Mouse (Mus musculus) hindbrain, embryonic 15.5 days (tissue): ENCODE measurements around the gene Camta1. TPM values are rescaled to one million over a fixed set of nuclear protein-coding genes. Genes with fewer than 3 reads are reported as not detected.
A peak's percentile ranks its signal among the peaks of the same experiment; 100 is the strongest.

Source experiments
- ATAC-seq: fragments of 200-750 bp; cut with Nextera tagmentation; 2 replicates; pipeline ENCODE4 v1.8.0; 2017; ENCODE audit warnings: low read depth, moderate number of reproducible peaks, moderate TSS enrichment; ENCODE audit not compliant: low FRiP score
- H3K27ac ChIP-seq: fragments of 300-500 bp; sonication (generic); replicated peaks from 2 replicates; pipeline ENCODE4 v1.5.1; 2015; ENCODE audit warnings: mild to moderate bottlenecking, inconsistent platforms
- H3K27me3 ChIP-seq: fragments of 300-500 bp; sonication (generic); 2 replicates; pipeline ENCODE4 v1.6.1; 2015; ENCODE audit warnings: control low read depth, inconsistent platforms
- H3K36me3 ChIP-seq: fragments of 300-500 bp; sonication (generic); 2 replicates; pipeline ENCODE4 v1.6.1; 2015; ENCODE audit warnings: control low read depth, inconsistent platforms
- H3K4me1 ChIP-seq: fragments of 300-500 bp; sonication (generic); replicated peaks from 2 replicates; pipeline ENCODE4 v1.6.1; 2015; ENCODE audit warnings: control low read depth, inconsistent platforms
- H3K4me2 ChIP-seq: fragments of 300-500 bp; sonication (generic); 2 replicates; pipeline ENCODE4 v1.6.1; 2015; ENCODE audit warnings: moderate library complexity, mild to moderate bottlenecking, inconsistent platforms
- H3K4me3 ChIP-seq: fragments of 300-500 bp; sonication (generic); 2 replicates; pipeline ENCODE4 v1.5.1; 2015; ENCODE audit warnings: mild to moderate bottlenecking, inconsistent platforms
- H3K9ac ChIP-seq: fragments of 300-500 bp; sonication (generic); 2 replicates; pipeline ENCODE4 v1.6.1; 2015; ENCODE audit warnings: inconsistent platforms
- H3K9me3 ChIP-seq: fragments of 300-500 bp; sonication (generic); 2 replicates; pipeline ENCODE4 v1.6.1; 2016; ENCODE audit warnings: control low read depth, inconsistent platforms
- WGBS: fragments of 180-500 bp; shearing (Covaris S2); methylation state at CpG from one replicate; pipeline ENCODE4 v1.1.7; 2015; 5-methylcytosine and 5-hydroxymethylcytosine counted together
- polyA plus RNA-seq: library from polyadenylated mRNA; unstranded; fragments of >200 nt; fragmentation: Nextera tagmentation; extraction: Ambion mirVana; gene quantifications from 2 replicates; pipeline ENCODE4 v1.2.1, GENCODE M21; 2015

The Camta1 gene
- polyA plus RNA-seq, 1 experiment from 2014 or later, result 150 TPM

DNA sequence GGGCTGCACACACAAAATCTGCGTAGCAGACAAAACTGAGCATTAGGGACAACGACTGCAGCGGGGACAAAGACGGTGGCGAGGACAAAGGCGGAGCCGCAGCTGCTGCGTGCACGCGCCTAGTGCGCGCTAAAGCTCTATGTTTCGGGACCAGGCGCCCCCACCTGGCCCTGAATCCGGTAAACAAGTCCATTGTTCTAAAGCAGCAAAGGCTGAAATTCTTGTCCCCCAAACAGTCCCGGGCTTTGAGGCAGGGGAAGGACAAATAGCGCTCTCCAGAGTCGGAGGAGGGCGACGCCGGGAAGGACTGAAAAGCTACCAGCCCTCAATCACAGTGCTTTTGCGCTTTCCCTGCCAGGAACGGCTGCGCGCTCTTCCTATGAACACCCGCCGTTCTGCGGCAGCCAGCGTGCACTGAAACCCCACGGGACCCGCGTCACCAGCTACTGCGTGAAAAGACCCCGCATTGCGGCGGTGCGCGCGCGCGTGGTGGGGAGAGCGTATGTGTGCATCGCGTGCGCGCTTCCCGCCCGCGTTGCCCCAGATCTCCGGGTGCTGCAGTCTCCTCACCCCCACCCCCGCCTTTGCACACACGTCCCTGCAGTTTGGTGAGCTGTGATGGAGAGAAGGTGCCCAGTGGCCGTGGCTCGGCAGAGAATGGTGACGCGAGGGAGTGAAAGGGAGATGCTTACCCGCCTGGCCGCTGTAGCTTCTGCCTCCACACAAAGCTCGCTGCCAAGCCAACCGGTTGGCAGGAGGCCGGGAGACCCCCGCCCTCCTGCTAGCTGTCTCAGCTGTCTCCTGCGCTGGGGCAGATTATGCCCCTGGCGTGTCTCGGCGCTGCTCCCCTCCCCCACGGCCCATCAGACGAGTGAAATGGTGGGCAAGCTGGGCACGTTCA is 732.8 kb downstream of the Camta1 start:
- no peaks in the 10 kb centered on the region for H3K9me3 ChIP-seq
- H3K36me3 ChIP-seq, result no peaks in the 10 kb centered on the region
- peak overlapping the region; percentile 99 for H3K27ac ChIP-seq
- peak overlapping the region; percentile 45 for H3K4me3 ChIP-seq
- H3K4me1 ChIP-seq, result peaks cover 51% of the 10 kb centered on the region
- H3K27me3 ChIP-seq, result no peaks in the 10 kb centered on the region
- WGBS, result under 1% methylated on average over 68 of the region's 69 CpGs
- peak; percentile 83 for ATAC-seq
- H3K4me2 ChIP-seq, result peak overlapping the region; percentile 69
- H3K9ac ChIP-seq, result peak overlapping the region; percentile 74

DNA sequence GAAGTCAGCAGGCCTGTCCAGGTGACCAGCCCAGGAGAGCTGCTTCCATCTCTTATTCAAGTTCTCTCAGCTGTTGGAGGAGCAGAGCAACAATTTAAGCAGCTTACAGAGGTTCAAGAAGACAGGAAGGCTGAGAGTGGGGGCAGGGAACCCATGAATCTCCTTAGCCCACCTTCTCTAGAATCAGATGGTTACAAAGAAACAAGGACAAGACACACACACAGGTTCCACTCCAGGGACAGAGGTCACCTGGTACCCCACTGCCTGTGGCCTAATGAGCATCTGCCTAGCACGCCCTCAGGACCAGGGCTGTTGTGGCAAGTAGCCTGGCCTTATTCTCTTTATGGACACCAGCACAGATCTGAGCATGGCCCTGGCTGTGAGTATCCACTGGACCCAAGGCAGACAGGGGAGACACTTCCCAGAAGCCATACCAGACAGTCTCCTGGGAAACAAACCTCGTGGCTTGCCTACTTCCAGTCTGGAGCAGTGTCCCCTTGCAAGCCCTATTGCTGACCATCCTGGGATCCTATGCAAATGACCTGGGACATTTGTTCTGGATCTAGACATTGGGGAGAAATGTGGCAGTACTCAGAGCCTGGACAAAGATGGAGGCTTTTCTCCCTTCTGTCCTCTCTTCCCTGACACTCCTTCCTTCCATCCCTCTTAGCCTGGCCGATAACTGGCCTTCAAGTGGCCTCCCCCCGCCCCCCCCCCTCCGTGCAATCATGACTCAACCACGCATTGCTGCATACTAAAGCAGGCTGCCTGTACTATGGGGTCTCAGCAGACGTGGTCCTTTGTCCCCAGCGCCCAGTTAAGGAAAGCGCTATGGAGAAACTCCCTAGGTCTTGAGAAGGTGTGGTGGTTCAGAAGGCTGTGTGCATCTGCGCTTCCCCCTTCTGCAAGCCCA is 733.8 kb downstream of the Camta1 start:
- peak overlapping the region; percentile 99 for H3K27ac ChIP-seq
- peak; percentile 56 for ATAC-seq
- H3K36me3 ChIP-seq, result no peaks in the 10 kb centered on the region
- 3% methylated on average over 9 of the region's 10 CpGs for WGBS
- H3K9ac ChIP-seq, result peak overlapping the region; percentile 74
- peak overlapping the region; percentile 45 for H3K4me3 ChIP-seq
- H3K4me2 ChIP-seq, result peak overlapping the region; percentile 69
- H3K4me1 ChIP-seq, result peaks cover 51% of the 10 kb centered on the region
- no peaks in the 10 kb centered on the region for H3K9me3 ChIP-seq
- H3K27me3 ChIP-seq, result no peaks in the 10 kb centered on the region

DNA sequence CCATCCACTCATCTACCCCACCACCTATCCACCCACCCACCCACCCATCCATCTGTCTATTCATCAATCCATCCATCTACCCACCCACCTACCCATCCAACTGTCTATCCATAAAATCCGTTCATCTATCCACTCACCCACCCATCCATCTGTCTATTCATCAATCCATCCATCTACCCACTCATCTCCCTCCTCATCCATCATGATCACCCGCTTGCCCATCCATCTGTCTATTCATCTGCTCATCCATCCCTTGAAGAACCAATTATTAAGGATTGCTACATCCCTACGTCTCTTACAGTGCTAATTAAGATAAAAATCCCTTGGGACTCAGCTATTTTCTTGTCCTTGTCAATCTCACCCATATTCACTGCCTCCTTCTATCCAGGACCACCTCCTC is 742.8 kb downstream of the Camta1 start:
- no peak overlapping the region for H3K4me3 ChIP-seq
- no peak for ATAC-seq
- H3K27me3 ChIP-seq, result no peaks in the 10 kb centered on the region
- no peak overlapping the region for H3K4me2 ChIP-seq
- 80% methylated on average over 3 of the region's 3 CpGs for WGBS
- no peak overlapping the region for H3K9ac ChIP-seq
- H3K9me3 ChIP-seq, result no peaks in the 10 kb centered on the region
- no peaks in the 10 kb centered on the region for H3K36me3 ChIP-seq
- no peaks in the 10 kb centered on the region for H3K4me1 ChIP-seq
- no peak overlapping the region for H3K27ac ChIP-seq

DNA sequence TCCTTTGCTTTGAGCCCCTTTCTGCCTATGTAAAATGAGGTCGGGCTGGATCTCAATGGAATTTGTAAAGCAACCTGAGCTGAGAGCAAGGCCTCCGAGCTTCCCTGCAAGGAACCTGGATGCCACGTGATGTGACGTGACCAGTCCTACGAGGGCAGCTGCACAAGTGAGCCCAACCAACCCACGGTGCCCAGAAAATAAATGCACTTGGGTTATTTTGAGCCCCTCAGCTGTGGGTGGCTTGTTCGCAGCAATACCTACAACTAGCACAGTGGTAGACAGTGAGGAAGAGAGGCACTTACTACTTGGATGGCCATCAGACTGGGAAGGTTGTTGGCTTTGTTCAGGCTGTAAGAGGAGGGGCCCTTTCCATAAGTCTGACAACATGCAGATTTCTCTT is 747.1 kb downstream of the Camta1 start:
- 91% methylated on average over 7 of the region's 7 CpGs for WGBS
- Histone ChIP-seq H3K27ac (no peak overlapping the region), H3K9ac (no peak overlapping the region), H3K36me3 (no peaks in the 10 kb centered on the region), H3K27me3 (no peaks in the 10 kb centered on the region), H3K4me2 (no peak overlapping the region), H3K4me3 (no peak overlapping the region), H3K9me3 (no peaks in the 10 kb centered on the region), H3K4me1 (peaks cover under 1% of the 10 kb centered on the region; the same call in 1 of the 2 replicates)
- ATAC-seq, result no peak

DNA sequence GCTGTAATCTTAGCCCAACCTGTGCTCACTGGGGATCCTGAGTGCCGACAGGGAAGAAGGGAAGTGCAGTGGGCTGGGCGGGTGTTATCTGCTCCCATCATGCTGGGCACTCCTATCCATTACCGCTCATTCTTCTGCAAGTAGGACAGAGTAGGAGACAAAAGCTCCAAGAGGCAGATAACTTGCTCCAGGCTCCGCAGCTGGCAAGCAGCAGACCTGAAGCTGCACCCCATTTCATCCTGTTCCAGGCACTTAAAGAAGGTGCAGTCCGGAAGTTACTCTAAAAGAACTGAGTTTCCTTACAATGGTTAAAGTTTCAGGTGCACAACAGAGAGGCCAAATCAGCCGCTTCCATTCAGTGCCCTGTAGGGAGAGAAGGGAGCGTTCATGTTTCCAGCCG is 750.5 kb downstream of the Camta1 start:
- Histone ChIP-seq H3K36me3 (no peaks in the 10 kb centered on the region), H3K27me3 (no peaks in the 10 kb centered on the region), H3K27ac (no peak overlapping the region), H3K4me1 (peaks cover 15% of the 10 kb centered on the region), H3K9me3 (no peaks in the 10 kb centered on the region), H3K4me3 (no peak overlapping the region), H3K4me2 (no peak overlapping the region), H3K9ac (no peak overlapping the region)
- ATAC-seq, result no peak
- 72% methylated on average over 8 of the region's 8 CpGs for WGBS

DNA sequence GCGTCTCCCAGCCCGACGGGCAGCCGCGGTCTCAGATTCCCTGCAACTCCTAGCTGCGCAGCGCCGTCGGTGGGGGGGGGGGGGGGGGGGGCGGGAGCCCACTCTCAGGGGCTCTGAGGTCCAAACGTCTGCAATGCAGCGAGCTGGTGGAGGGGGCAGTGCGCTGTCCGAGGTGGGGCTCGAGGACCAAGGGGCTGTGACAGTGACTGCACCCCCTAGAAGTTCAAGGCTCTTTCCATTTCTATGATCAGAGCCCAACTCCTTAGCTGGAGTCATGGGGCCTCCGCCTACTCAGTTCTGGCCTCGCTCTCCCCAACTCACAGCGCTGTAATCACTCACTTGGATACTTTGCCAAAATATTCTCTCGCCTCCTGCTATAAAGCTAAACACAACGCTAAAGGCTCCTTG is 752.8 kb downstream of the Camta1 start:
- Histone ChIP-seq H3K4me3 (peak overlapping the region; percentile 97), H3K9me3 (no peaks in the 10 kb centered on the region), H3K9ac (peak overlapping the region; percentile 94), H3K4me2 (peak overlapping the region; percentile 64), H3K27ac (peak overlapping the region; percentile 98), H3K27me3 (no peaks in the 10 kb centered on the region), H3K36me3 (no peaks in the 10 kb centered on the region), H3K4me1 (peaks cover 38% of the 10 kb centered on the region)
- WGBS, result 2% methylated on average over 14 of the region's 20 CpGs
- no peak; the same call in 1 of the 2 replicates for ATAC-seq

DNA sequence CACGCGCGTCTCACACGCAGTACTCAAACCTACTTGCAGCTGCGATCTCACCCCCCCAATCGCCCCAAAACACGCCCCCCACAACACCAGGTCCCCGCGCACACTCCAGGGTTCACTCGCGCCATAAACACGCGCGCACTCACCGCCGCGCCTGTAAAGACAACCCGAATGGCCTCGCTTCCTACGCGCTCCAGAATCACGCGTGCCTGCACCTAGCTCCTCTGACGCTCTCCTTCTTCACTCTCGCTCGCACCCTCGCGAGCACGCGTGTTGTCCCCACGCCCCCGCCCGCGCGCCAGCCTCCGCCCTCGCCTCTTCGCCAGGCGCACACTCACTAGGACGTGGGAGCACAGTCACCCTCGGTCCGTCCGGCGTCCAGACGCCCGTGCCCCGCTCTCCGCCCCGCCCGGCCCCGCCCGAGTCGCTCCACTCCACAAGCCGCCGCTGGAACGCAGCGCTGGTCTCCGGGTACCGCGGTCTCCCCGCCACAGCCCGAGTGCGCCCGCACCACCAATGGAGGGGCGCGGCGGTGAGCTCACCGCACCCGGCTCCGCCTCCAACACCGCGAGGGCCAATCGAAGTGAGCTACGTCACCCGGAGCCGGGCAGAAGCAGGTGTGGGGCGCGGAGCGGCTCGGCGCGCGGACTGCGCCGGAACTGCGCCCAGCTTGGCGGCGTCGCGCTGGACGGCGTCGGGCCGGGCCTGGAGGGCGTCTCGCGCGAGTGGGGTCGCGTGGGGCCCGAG is 753.5 kb downstream of the Camta1 start:
- Histone ChIP-seq H3K4me3 (peak overlapping the region; percentile 97), H3K4me2 (peak overlapping the region; percentile 64), H3K36me3 (no peaks in the 10 kb centered on the region), H3K9me3 (no peaks in the 10 kb centered on the region), H3K27me3 (no peaks in the 10 kb centered on the region), H3K4me1 (peaks cover 43% of the 10 kb centered on the region), H3K27ac (peak overlapping the region; percentile 98), H3K9ac (peak overlapping the region; percentile 94)
- WGBS, result under 1% methylated on average over 100 of the region's 101 CpGs
- peak; percentile 98 for ATAC-seq

DNA sequence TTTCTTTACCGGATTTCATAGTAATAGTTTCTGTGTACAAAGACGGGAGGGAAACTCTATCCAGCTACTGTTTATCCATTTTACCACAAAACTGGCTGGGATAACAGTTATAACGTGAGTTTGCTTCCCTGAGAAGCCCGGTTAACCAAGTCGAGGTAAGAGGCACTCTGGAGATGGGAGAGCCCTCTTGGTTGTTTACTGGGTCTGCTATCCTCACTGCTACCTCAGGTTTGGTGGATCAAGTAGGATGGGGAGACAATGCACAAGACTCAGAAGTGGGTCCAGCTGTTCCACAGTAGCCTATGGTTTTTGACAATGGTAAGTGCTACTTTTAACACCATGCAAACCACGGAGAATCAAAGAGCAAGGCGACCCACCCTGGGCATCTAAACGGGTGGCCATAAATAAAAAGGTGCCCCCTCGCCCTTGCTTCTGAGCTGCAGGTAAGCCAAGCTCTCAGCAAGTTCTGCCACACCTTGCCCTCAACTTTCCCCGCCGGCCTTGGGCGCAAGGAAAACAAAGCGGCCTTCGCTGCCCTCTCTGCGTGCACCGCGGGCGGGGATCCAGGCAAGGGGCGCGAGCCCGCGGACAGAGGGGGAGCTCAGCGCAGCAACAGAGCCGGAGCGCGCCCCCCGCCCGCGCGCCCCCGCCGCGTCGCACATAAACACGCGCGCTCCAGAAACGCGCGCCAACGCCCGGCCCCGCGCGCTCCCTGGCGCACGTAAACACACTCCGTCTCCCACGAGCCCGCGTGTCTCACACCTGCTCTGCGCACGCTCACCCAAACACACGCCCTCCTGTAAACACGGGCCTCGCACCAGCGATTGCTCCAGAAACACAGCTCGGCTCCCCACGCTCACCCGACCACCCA is 754.3 kb downstream of the Camta1 start:
- Histone ChIP-seq H3K36me3 (no peaks in the 10 kb centered on the region), H3K4me1 (peaks cover 52% of the 10 kb centered on the region), H3K9ac (peak overlapping the region; percentile 94), H3K4me2 (peak overlapping the region; percentile 64), H3K4me3 (peak overlapping the region; percentile 97), H3K27ac (peak overlapping the region; percentile 98), H3K27me3 (no peaks in the 10 kb centered on the region), H3K9me3 (no peaks in the 10 kb centered on the region)
- 2% methylated on average over 60 of the region's 60 CpGs for WGBS
- peak; percentile 42 for ATAC-seq

DNA sequence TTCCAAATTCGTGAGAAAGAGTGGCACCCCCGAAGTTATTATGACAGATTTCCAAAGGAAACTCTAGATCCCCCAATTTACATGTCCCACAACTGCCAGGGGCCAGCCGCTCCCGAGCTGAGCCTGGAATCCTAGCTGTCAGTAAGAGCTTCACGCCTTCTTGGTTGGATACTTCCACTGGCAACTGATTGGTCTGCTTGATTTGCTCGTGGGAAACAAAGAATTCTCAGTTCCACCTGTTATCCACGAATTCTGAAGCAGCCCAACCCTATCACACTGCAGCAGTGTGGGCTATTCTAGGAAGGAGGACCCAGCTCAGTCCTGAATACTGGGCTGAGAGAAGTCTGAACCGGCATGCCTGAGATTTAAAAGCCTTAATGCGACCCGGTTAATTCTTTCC is 755.2 kb downstream of the Camta1 start:
- no peak for ATAC-seq
- peak overlapping the region; percentile 64 for H3K4me2 ChIP-seq
- WGBS, result 22% methylated on average over 10 of the region's 10 CpGs
- peak overlapping the region; percentile 98 for H3K27ac ChIP-seq
- H3K4me1 ChIP-seq, result peaks cover 61% of the 10 kb centered on the region
- H3K27me3 ChIP-seq, result no peaks in the 10 kb centered on the region
- H3K9ac ChIP-seq, result peak overlapping the region; percentile 94
- H3K9me3 ChIP-seq, result no peaks in the 10 kb centered on the region
- no peaks in the 10 kb centered on the region for H3K36me3 ChIP-seq
- peak overlapping the region; percentile 97 for H3K4me3 ChIP-seq

DNA sequence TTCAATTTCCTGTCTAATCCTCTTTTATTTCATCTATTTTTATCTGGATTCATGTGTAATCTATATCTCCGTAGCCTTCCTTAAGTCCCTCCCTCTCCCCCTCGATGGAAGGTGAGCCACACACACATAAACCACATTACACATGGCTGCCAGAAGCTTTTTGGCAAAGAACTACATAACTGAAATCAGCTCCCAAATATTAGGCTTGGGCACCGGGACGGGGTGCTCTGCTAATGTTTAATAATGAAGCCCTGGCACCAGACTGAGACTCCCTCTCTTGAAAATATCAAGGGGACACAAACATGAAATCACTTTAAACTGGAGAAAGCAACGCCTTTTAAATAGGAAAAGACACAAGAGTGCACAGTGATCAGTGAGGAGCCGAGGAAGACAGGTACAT is 755.8 kb downstream of the Camta1 start:
- peak overlapping the region; percentile 97 for H3K4me3 ChIP-seq
- peaks cover 64% of the 10 kb centered on the region for H3K4me1 ChIP-seq
- H3K27me3 ChIP-seq, result no peaks in the 10 kb centered on the region
- peak overlapping the region; percentile 98; the same call in 1 of the 2 replicates for H3K27ac ChIP-seq
- peak overlapping the region; percentile 94; the same call in 1 of the 2 replicates for H3K9ac ChIP-seq
- no peaks in the 10 kb centered on the region for H3K36me3 ChIP-seq
- peak overlapping the region; percentile 64 for H3K4me2 ChIP-seq
- WGBS, result 52% methylated on average over 6 of the region's 6 CpGs
- H3K9me3 ChIP-seq, result no peaks in the 10 kb centered on the region
- ATAC-seq, result no peak

DNA sequence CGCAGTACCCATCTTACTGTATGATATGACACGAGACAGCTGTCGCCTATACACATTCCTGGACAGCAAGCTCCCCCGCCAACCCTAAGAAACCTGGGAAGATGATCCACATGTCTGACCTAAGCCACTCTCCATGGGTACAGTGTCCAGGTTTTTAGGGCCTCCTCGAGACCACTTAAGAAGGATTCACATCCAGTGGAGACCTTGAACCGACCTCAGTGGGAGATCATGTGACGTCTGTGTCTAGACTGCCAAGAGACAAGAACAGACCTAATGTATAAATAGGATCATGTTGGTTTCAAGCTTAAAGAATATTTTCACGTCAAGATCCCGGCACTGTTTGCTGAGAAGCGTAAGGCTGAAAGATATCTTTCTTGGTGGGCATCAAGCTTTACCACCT is 757.5 kb downstream of the Camta1 start:
- Histone ChIP-seq H3K36me3 (no peaks in the 10 kb centered on the region), H3K4me3 (no peak overlapping the region), H3K27me3 (no peaks in the 10 kb centered on the region), H3K4me2 (peak overlapping the region; percentile 26), H3K9ac (no peak overlapping the region), H3K4me1 (peaks cover 70% of the 10 kb centered on the region), H3K9me3 (no peaks in the 10 kb centered on the region), H3K27ac (peak overlapping the region; percentile 53; the same call in 1 of the 2 replicates)
- WGBS, result 81% methylated on average over 10 of the region's 10 CpGs
- no peak for ATAC-seq
